Mouse (Mus musculus): Measurements from ENCODE around the gene Olfr830.
"Not testable (repeated sequence)": the region's sequence is repeated elsewhere in the genome, so short reads cannot be mapped to it uniquely, and the experiment has no call there.

Olfr830 gene

GRCm38 (mm10) chr9:18874393-18874792, at the start of gene Olfr830:
TSS of gene Olfr830 (plus strand) at chr9:18874693.
- no peak for DNase-seq (ENCODE audit: low spot score in 2 of 2)

GRCm38 (mm10) chr9:18854633-18855032, 19.9 kb upstream of the Olfr830 start, which contains the start of gene Olfr829:
TSS of gene Olfr829 (plus strand) at chr9:18854933.
- DNase-seq (ENCODE audit: low spot score in 2 of 2): no peak

- not testable (repeated sequence) for DNase-seq (ENCODE audit: low spot score in 2 of 2)
Measured at GRCm38 (mm10) chr9:18907699-18908098, 33.2 kb downstream of the Olfr830 start.

GRCm38 (mm10) chr9:18927921-18928320, 53.4 kb downstream of the Olfr830 start:
- not testable (repeated sequence) for DNase-seq (ENCODE audit: low spot score in 2 of 2)
